10 mouse cellular contexts compared by ENCODE assay signal in the genomic region with DNA sequence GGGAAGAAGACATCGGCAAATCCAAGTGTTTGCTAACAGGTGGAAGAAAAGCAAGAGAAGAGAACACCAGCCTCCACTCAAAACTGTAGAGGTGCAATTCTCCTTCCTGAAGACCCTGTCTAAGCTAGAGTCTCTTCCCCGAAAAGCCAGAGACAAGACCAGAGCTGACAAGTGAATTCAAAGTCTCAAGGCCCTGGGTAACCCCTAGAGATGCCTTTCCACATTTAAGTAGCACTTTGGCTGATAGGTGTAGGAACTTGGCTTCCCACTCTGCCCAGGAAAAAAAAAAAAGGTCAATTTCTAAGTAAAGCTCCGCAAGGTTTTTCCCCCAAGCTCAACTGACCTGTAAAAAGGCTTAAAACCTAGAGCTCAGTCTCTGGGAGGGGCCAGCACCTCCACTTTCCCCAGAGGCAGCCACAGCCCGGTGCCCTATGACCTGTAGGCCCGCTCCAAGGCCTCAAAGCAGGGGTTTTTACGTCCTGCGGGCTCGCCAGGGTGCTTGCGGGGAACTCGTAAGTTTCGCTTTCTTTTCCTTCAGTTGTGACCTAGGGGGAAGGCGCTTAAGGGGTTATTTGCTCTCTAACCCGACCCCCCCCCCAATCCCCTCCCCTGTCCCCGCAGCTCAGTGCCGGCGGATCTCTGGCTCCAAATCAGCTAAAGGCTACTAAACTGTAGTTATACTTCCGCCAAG. TPM values are rescaled to one million over a fixed set of nuclear protein-coding genes. Genes with fewer than 3 reads are reported as not detected.
DNase-seq lines count a peak whose midpoint lies in the region; ATAC-seq lines count a peak whose summit lies in the region.
"Had no signal": no experiment of that assay in that cellular context is flagged by ENCODE, and none has a peak within 500 bp of the region (broad histone marks: within the 10 kb centered on the region; RNA-seq: fewer than 3 reads in every experiment).

No protein-coding gene starts in this region.

- no peaks in the 10 kb centered on the region for H3K9me3 ChIP-seq in kidney, embryonic 14.5 days (ENCODE audit: control insufficient read depth, low read length)
- no peaks in the 10 kb centered on the region for H3K9me3 ChIP-seq in embryonic facial prominence, embryonic 14.5 days (ENCODE audit: control insufficient read depth, low read length)
- H3K9me3 ChIP-seq in liver, embryonic 12.5 days (replicated peaks): no peaks in the 10 kb centered on the region

- H3K4me3 ChIP-seq in kidney, embryonic 14.5 days (ENCODE audit: low read length): peak overlapping the region; percentile 38
- H3K4me3 ChIP-seq in embryonic facial prominence, embryonic 14.5 days (ENCODE audit: low read depth, low read length): peak overlapping the region; percentile 22
- H3K4me3 ChIP-seq in liver, embryonic 12.5 days: peak overlapping the region; percentile 28

- no peak for DNase-seq in kidney, adult 8-10 months
- peak; percentile 21 for DNase-seq in embryo, embryonic 9.5 days (ENCODE audit: extremely low spot score)
- DNase-seq in embryonic facial prominence, embryonic 14.5 days (ENCODE audit: low spot score): no peak
- no peak for DNase-seq in adrenal gland, postnatal 25 days
- no peak for DNase-seq in MN1 (ENCODE audit: low spot score)
- DNase-seq: layer of hippocampus, postnatal 36 days; right cerebral cortex, postnatal 4 days had no signal

- no peaks in the 10 kb centered on the region for H3K36me3 ChIP-seq in kidney, embryonic 14.5 days (ENCODE audit: control insufficient read depth, insufficient read depth, low read length)
- no peaks in the 10 kb centered on the region for H3K36me3 ChIP-seq in embryonic facial prominence, embryonic 14.5 days (ENCODE audit: control insufficient read depth, insufficient read depth, low read length)
- H3K36me3 ChIP-seq in liver, embryonic 12.5 days: no peaks in the 10 kb centered on the region

- peak overlapping the region; percentile 38 for H3K4me2 ChIP-seq in kidney, embryonic 14.5 days (replicated peaks; ENCODE audit: low read depth, low read length)
- peak overlapping the region; percentile 43 for H3K4me2 ChIP-seq in embryonic facial prominence, embryonic 14.5 days (ENCODE audit: low read depth, low read length)
- peak overlapping the region; percentile 23; the same call in 1 of the 2 replicates for H3K4me2 ChIP-seq in liver, embryonic 12.5 days

- no peaks in the 10 kb centered on the region for H3K4me1 ChIP-seq in kidney, embryonic 14.5 days (ENCODE audit: control insufficient read depth, insufficient read depth, low read length)
- H3K4me1 ChIP-seq in embryonic facial prominence, embryonic 14.5 days (ENCODE audit: control insufficient read depth, insufficient read depth, low read length): 0 out of 2 replicates have a peak, but pooled peaks cover 3% of the 10 kb centered on the region
- H3K4me1 ChIP-seq in liver, embryonic 12.5 days: peaks cover 13% of the 10 kb centered on the region

- 2% methylated on average over 17 of the region's 17 CpGs for WGBS in kidney, embryonic 14.5 days
- 23% methylated on average over 15 of the region's 17 CpGs for WGBS in embryonic facial prominence, embryonic 14.5 days
- WGBS in liver, embryonic 12.5 days (ENCODE audit: insufficient replicate concordance): 8% methylated on average over 17 of the region's 17 CpGs

- H3K9ac ChIP-seq in kidney, embryonic 14.5 days (ENCODE audit: low read depth, low read length): peak overlapping the region; percentile 45
- peak overlapping the region; percentile 44 for H3K9ac ChIP-seq in embryonic facial prominence, embryonic 14.5 days (ENCODE audit: low read depth, low read length)
- no peak overlapping the region for H3K9ac ChIP-seq in liver, embryonic 12.5 days

- ATAC-seq in kidney, embryonic 14.5 days (ENCODE audit: low FRiP score, low TSS enrichment): no peak
- no peak for ATAC-seq in embryonic facial prominence, embryonic 14.5 days (ENCODE audit: low read depth)
- no peak for ATAC-seq in liver, embryonic 12.5 days

- H3K27ac ChIP-seq in kidney, embryonic 14.5 days (ENCODE audit: low read depth, low read length): no peak overlapping the region
- H3K27ac ChIP-seq in embryonic facial prominence, embryonic 14.5 days (replicated peaks; ENCODE audit: low read depth, low read length): no peak overlapping the region
- H3K27ac ChIP-seq in liver, embryonic 12.5 days: no peak overlapping the region

- peaks cover 95% of the 10 kb centered on the region for H3K27me3 ChIP-seq in kidney, embryonic 14.5 days (ENCODE audit: control insufficient read depth, insufficient read depth, low read length)
- H3K27me3 ChIP-seq in embryonic facial prominence, embryonic 14.5 days (replicated peaks; ENCODE audit: control insufficient read depth, insufficient read depth, low read length): peaks cover 87% of the 10 kb centered on the region
- peaks cover 100% of the 10 kb centered on the region for H3K27me3 ChIP-seq in liver, embryonic 12.5 days (replicated peaks)

RNA-seq across cellular contexts. Expression of gene Tfap2a, which starts 2.6 kb away (rescaled TPM):
- 3.6 and 4.8 TPM in 2 replicates for polyA plus RNA-seq in kidney, embryonic 14.5 days (2014; fragmentation: Nextera tagmentation; extraction: Ambion mirVana)
- polyA plus RNA-seq in embryonic facial prominence, embryonic 14.5 days (2014; fragmentation: Nextera tagmentation; extraction: Ambion mirVana): 4.6 and 5.0 TPM in 2 replicates
- 0.07 TPM in 2 replicates for polyA plus RNA-seq in liver, embryonic 12.5 days (2016; fragmentation: Nextera tagmentation; extraction: Ambion mirVana)
- total RNA-seq in adrenal gland, postnatal 25 days (2021): 0.18 TPM in 1 of 2 replicates, not detected in the other
- total RNA-seq: MEL had no signal
